Mouse (Mus musculus): ENCODE results near the gene Klrb1a. TPM values are rescaled to one million over a fixed set of nuclear protein-coding genes. Genes with fewer than 3 reads are reported as not detected.
A peak's percentile ranks its signal among the peaks of the same experiment; 100 is the strongest.

The Klrb1a gene
- total and polyA plus RNA-seq, 2 experiments from 2014 or later = not detected

DNA sequence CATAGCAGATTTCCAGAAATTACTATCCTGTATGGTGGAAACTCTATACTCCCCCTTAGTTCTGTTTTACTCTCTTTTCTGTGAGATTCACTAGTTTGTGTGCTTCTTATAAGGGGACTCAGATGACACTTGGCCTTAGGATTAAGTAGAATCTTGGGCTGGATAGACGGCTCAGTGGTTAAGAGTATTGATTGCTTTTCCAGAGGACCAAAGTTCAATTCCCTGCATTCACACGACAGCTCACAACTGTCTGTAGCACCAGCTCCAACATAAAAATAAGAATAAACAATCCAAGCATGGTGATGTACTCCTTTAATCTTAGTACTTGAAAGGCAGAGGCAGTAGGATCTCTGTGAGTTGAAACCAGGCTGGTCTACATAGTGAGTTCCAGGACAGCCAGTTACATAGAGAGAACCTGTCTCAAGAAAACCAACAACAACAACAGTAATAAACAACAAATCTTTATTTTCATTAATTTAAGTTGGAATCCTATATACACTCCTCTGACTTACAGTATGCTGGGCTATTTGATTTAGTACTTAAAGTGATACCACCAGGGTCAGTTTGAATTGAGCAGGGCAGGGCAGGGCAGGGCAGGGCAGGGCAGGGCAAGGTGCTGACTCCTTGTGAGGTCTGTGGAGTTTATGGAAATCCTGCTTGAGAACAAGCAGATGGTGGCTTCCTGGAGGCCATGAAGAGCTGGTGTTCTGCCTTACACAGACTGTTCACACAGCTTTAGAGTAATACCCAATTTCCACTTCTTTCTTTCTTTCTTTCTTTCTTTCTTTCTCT, 24.9 kb downstream of the Klrb1a start:
- no peak for DNase-seq (ENCODE audit: low spot score)
- Histone ChIP-seq H3K27me3 (ENCODE audit: insufficient read depth, low read length) (no peaks in the 10 kb centered on the region), H3K4me2 (ENCODE audit: low read depth, low read length, poor library complexity, severe bottlenecking) (no peak overlapping the region), H3K36me3 (ENCODE audit: insufficient read depth, low read length) (no peaks in the 10 kb centered on the region), H3K9me3 (ENCODE audit: low read length) (no peaks in the 10 kb centered on the region), H3K4me1 (ENCODE audit: insufficient read depth, low read length) (no peaks in the 10 kb centered on the region), H3K9ac (replicated peaks; ENCODE audit: low read length, poor library complexity, severe bottlenecking) (no peak overlapping the region), H3K4me3 (ENCODE audit: low read depth, low read length) (no peak overlapping the region), H3K27ac (ENCODE audit: low read depth, low read length) (no peak overlapping the region)
- no peak for TF ChIP-seq CTCF (IDR thresholded peaks at IDR 0.05)
- ATAC-seq (ENCODE audit: low FRiP score) = no peak
- WGBS = 60% methylated on average over 2 of the region's 2 CpGs

DNA sequence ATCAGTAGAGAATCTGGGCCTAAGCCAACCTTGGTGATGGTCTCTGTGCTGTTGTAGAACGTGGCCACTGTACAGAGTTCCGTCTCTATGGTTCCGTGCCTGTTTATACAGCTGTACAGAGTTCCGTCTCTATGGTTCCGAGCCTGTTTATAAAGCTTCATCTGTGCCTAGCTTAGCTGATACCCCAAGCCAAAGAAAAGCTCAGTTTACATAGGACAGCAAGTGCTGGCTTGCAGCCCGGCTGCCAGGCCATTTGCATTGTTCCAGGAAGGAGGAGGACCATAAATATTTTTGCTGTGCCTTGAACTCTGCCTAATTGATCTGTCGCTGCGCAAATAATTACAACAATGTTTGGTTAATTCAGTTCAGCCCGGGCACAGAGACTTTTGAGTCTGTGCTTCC, 26.2 kb downstream of the Klrb1a start:
- ATAC-seq (ENCODE audit: low FRiP score) = peak; percentile 88
- Histone ChIP-seq H3K27me3 (ENCODE audit: insufficient read depth, low read length) (no peaks in the 10 kb centered on the region), H3K4me1 (ENCODE audit: insufficient read depth, low read length) (no peaks in the 10 kb centered on the region), H3K27ac (ENCODE audit: low read depth, low read length) (0 out of 2 replicates have a peak overlapping the region, but pooled peaks have one; percentile 14), H3K36me3 (ENCODE audit: insufficient read depth, low read length) (no peaks in the 10 kb centered on the region), H3K9ac (replicated peaks; ENCODE audit: low read length, poor library complexity, severe bottlenecking) (no peak overlapping the region), H3K4me3 (ENCODE audit: low read depth, low read length) (peak overlapping the region; percentile 12; the same call in 1 of the 2 replicates), H3K9me3 (ENCODE audit: low read length) (no peaks in the 10 kb centered on the region), H3K4me2 (ENCODE audit: low read depth, low read length, poor library complexity, severe bottlenecking) (peak overlapping the region; percentile 37)
- WGBS = 37% methylated on average over 9 of the region's 9 CpGs
- TF ChIP-seq CTCF (IDR thresholded peaks at IDR 0.05) = no peak
- DNase-seq (ENCODE audit: low spot score) = peak; percentile 89

DNA sequence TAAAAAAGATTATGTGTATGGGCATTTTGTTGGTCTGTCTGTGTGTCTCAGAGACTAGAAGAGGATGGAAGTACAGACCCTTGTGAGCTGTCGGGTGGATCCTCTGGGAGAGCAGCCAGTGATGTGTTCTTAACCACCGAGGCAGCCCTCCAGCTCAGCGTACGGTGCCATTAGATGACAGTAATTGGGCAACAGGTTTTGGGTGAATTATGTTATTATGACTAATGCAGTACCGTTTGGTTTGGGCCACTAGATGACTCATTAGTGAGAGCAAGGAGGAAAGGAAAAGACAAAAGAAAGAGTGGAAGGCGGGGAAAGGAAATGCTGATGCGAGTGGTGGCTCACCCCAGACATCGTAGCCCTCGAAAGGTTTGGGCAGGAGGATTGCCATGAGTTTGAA, 28.7 kb downstream of the Klrb1a start:
- no peaks in the 10 kb centered on the region for H3K4me1 ChIP-seq (ENCODE audit: insufficient read depth, low read length)
- no peaks in the 10 kb centered on the region for H3K36me3 ChIP-seq (ENCODE audit: insufficient read depth, low read length)
- H3K27ac ChIP-seq (ENCODE audit: low read depth, low read length) = no peak overlapping the region
- H3K4me2 ChIP-seq (ENCODE audit: low read depth, low read length, poor library complexity, severe bottlenecking) = no peak overlapping the region
- DNase-seq (ENCODE audit: low spot score) = no peak
- H3K9me3 ChIP-seq (ENCODE audit: low read length) = no peaks in the 10 kb centered on the region
- ATAC-seq (ENCODE audit: low FRiP score) = no peak
- no peak for TF ChIP-seq CTCF (IDR thresholded peaks at IDR 0.05)
- no peak overlapping the region for H3K4me3 ChIP-seq (ENCODE audit: low read depth, low read length)
- no peaks in the 10 kb centered on the region for H3K27me3 ChIP-seq (ENCODE audit: insufficient read depth, low read length)
- H3K9ac ChIP-seq (replicated peaks; ENCODE audit: low read length, poor library complexity, severe bottlenecking) = no peak overlapping the region
- 90% methylated on average over 9 of the region's 9 CpGs for WGBS

DNA sequence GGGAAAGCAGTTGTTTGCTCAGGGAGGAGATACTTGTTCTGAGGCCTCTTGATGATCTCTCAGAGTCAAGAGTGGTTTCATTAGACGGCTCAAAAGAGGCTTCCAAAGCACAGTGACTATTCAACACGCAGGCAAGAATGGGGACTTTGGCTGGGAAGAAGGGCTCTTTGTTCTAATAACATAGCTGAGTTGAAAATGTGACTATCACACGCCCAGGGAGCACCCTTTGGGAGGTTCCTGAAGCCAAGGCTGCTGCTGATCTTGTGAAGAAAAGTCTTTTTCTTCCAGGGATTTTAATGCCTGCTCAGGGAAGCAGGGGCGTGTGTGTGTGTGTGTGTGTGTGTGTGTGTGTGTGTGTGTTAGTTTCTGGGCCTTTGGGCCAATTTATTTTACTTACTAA, 33.9 kb downstream of the Klrb1a start:
- H3K4me3 ChIP-seq (ENCODE audit: low read depth, low read length) = no peak overlapping the region
- H3K4me2 ChIP-seq (ENCODE audit: low read depth, low read length, poor library complexity, severe bottlenecking) = no peak overlapping the region
- H3K27me3 ChIP-seq (ENCODE audit: insufficient read depth, low read length) = no peaks in the 10 kb centered on the region
- DNase-seq (ENCODE audit: low spot score) (no peak), ATAC-seq (ENCODE audit: low FRiP score) (no peak)
- no peak for TF ChIP-seq CTCF (IDR thresholded peaks at IDR 0.05)
- H3K4me1 ChIP-seq (ENCODE audit: insufficient read depth, low read length) = no peaks in the 10 kb centered on the region
- no peak overlapping the region for H3K9ac ChIP-seq (replicated peaks; ENCODE audit: low read length, poor library complexity, severe bottlenecking)
- H3K9me3 ChIP-seq (ENCODE audit: low read length) = no peaks in the 10 kb centered on the region
- 47% methylated on average over 4 of the region's 4 CpGs for WGBS
- H3K27ac ChIP-seq (ENCODE audit: low read depth, low read length) = no peak overlapping the region
- no peaks in the 10 kb centered on the region for H3K36me3 ChIP-seq (ENCODE audit: insufficient read depth, low read length)

DNA sequence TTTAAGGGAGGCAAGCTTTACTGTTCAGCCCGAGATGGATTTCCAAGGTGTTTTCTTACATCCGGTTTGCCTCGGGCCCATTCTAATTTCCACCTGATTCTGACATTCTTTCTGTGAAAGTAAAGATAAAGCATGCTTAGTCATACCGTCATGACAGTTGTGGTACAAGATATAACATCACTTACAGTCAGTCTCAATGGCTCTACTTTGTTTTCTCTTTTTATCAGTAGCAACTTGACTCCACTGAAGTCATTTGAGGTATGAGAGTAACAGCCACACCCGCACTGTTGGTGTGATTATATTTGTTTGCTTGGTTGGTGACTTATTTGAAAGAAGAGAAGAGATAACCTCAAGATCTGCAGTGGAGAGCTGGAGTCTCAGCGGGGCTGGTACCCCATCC, 35.7 kb downstream of the Klrb1a start:
- TF ChIP-seq CTCF (IDR thresholded peaks at IDR 0.05) = no peak
- H3K27me3 ChIP-seq (ENCODE audit: insufficient read depth, low read length) = no peaks in the 10 kb centered on the region
- H3K4me1 ChIP-seq (ENCODE audit: insufficient read depth, low read length) = no peaks in the 10 kb centered on the region
- no peak for DNase-seq (ENCODE audit: low spot score)
- H3K36me3 ChIP-seq (ENCODE audit: insufficient read depth, low read length) = no peaks in the 10 kb centered on the region
- H3K27ac ChIP-seq (ENCODE audit: low read depth, low read length) = no peak overlapping the region
- 90% methylated on average over 6 of the region's 6 CpGs for WGBS
- ATAC-seq (ENCODE audit: low FRiP score) = no peak
- no peak overlapping the region for H3K4me3 ChIP-seq (ENCODE audit: low read depth, low read length)
- no peak overlapping the region for H3K4me2 ChIP-seq (ENCODE audit: low read depth, low read length, poor library complexity, severe bottlenecking)
- no peaks in the 10 kb centered on the region for H3K9me3 ChIP-seq (ENCODE audit: low read length)
- no peak overlapping the region for H3K9ac ChIP-seq (replicated peaks; ENCODE audit: low read length, poor library complexity, severe bottlenecking)

DNA sequence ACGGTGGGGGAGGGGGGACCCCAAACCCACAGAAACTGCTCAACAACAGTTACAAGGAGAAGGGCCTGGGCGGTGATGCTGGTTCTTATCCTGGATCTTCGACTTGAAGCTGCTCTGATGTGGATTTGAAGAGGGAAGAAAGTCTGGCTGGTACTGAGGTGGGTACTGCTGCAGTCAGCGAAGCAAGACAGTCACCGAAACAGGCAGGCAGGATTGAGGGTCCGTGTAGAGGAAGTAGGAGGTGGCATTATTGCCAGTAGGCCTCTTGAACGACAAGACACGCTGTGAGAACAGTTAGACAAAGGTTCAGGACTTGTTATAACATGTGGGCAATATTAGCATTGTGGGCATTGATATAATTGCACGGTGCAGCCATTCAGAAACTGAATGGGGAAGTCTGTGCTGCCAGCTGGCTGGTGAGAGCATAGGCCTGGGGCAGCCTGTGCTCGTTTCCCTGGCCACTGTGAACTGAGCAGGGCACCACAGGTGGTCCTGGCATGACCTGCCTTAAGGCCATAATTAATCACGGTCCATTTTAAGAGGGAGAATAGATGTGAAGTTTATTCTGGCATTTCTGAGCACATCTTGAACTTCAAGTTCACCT, 37.6 kb downstream of the Klrb1a start:
- Histone ChIP-seq H3K27me3 (ENCODE audit: insufficient read depth, low read length) (no peaks in the 10 kb centered on the region), H3K4me3 (ENCODE audit: low read depth, low read length) (no peak overlapping the region), H3K4me1 (ENCODE audit: insufficient read depth, low read length) (no peaks in the 10 kb centered on the region), H3K36me3 (ENCODE audit: insufficient read depth, low read length) (no peaks in the 10 kb centered on the region), H3K9me3 (ENCODE audit: low read length) (no peaks in the 10 kb centered on the region), H3K4me2 (ENCODE audit: low read depth, low read length, poor library complexity, severe bottlenecking) (no peak overlapping the region), H3K9ac (replicated peaks; ENCODE audit: low read length, poor library complexity, severe bottlenecking) (no peak overlapping the region), H3K27ac (ENCODE audit: low read depth, low read length) (no peak overlapping the region)
- DNase-seq (ENCODE audit: low spot score) = no peak
- WGBS = 70% methylated on average over 11 of the region's 11 CpGs
- ATAC-seq (ENCODE audit: low FRiP score) = no peak
- TF ChIP-seq CTCF (IDR thresholded peaks at IDR 0.05) = no peak
